Mouse (Mus musculus): Measurements from ENCODE around the gene Hnrnpr. TPM values are rescaled to one million over a fixed set of nuclear protein-coding genes. Genes with fewer than 3 reads are reported as not detected.

The Hnrnpr gene
- total and polyA plus RNA-seq, 2 experiments = 5.0 to 22.9 TPM

- H3K27ac ChIP-seq (replicated peaks; ENCODE audit: insufficient read depth, low read depth, low read length) = peak overlapping the region; percentile 80
- peak; percentile 84 for DNase-seq (ENCODE audit: extremely low read depth, low read depth, low spot score)
- H3K9ac ChIP-seq (ENCODE audit: low read depth, low read length) = no peak overlapping the region
- TF ChIP-seq POLR2A (IDR thresholded peaks at IDR 0.05; ENCODE audit: extremely low read depth, insufficient read depth, low read length) (no peak), CTCF (IDR thresholded peaks at IDR 0.05; ENCODE audit: low read depth, low read length) (no peak)
- H3K79me2 ChIP-seq (ENCODE audit: control insufficient read depth, insufficient read depth, low read length) = peaks cover 15% of the 10 kb centered on the region; the same call in 1 of the 2 replicates
- H3K27me3 ChIP-seq (ENCODE audit: control insufficient read depth, insufficient read depth, low read length) = no peaks in the 10 kb centered on the region
- peak overlapping the region; percentile 88; the same call in 1 of the 2 replicates for H3K4me3 ChIP-seq (ENCODE audit: insufficient read depth, low read depth, low read length)
- peaks cover 8% of the 10 kb centered on the region for H3K4me1 ChIP-seq (ENCODE audit: control insufficient read depth, insufficient read depth, low read length)
- H3K36me3 ChIP-seq (ENCODE audit: control insufficient read depth, insufficient read depth, low read length) = no peaks in the 10 kb centered on the region
- 2% methylated on average over 11 of the region's 11 CpGs for WGBS
Observed at GRCm38 (mm10) chr4:136309780-136310179, 962 bp upstream of the Hnrnpr start.

GRCm38 (mm10) chr4:136311042-136311999, 579 bp downstream of the Hnrnpr start:
- H3K27me3 ChIP-seq (ENCODE audit: control insufficient read depth, insufficient read depth, low read length) = no peaks in the 10 kb centered on the region
- TF ChIP-seq POLR2A (IDR thresholded peaks at IDR 0.05; ENCODE audit: extremely low read depth, insufficient read depth, low read length) = no peak
- TF ChIP-seq CTCF (IDR thresholded peaks at IDR 0.05; ENCODE audit: low read depth, low read length) = no peak
- peaks cover 2% of the 10 kb centered on the region; the same call in 1 of the 2 replicates for H3K36me3 ChIP-seq (ENCODE audit: control insufficient read depth, insufficient read depth, low read length)
- peak overlapping the region; percentile 91 for H3K27ac ChIP-seq (replicated peaks; ENCODE audit: insufficient read depth, low read depth, low read length)
- peaks cover 18% of the 10 kb centered on the region; the same call in 1 of the 2 replicates for H3K79me2 ChIP-seq (ENCODE audit: control insufficient read depth, insufficient read depth, low read length)
- DNase-seq (ENCODE audit: extremely low read depth, low read depth, low spot score) = peak; percentile 65
- under 1% methylated on average over 74 of the region's 81 CpGs for WGBS
- H3K4me1 ChIP-seq (ENCODE audit: control insufficient read depth, insufficient read depth, low read length) = peaks cover 8% of the 10 kb centered on the region
- H3K9ac ChIP-seq (ENCODE audit: low read depth, low read length) = peak overlapping the region; percentile 96
- peak overlapping the region; percentile 93 for H3K4me3 ChIP-seq (ENCODE audit: insufficient read depth, low read depth, low read length)

DNA sequence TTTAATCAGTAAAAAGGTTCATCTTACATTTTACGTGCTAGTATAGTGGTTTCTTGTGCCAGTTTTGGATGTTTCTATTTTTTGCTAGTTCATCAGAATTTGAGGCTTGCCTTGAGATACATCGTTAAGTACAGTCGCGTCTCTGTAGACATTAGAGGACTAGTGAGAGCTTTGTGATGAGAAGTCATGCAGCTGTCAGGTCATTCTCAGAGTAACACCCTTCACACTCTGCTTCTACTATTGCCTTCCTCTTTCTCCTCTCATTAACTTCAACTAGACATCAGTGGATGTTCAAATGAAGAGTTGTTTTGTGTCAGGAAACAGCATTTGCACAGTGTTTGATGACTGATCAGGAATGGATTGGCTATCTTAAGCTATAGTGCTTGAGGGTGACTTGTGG, 1.9 kb downstream of the Hnrnpr start:
- no peaks in the 10 kb centered on the region for H3K27me3 ChIP-seq (ENCODE audit: control insufficient read depth, insufficient read depth, low read length)
- no peak for DNase-seq (ENCODE audit: extremely low read depth, low read depth, low spot score)
- H3K27ac ChIP-seq (replicated peaks; ENCODE audit: insufficient read depth, low read depth, low read length) = no peak overlapping the region
- H3K4me1 ChIP-seq (ENCODE audit: control insufficient read depth, insufficient read depth, low read length) = peaks cover 8% of the 10 kb centered on the region
- peaks cover 18% of the 10 kb centered on the region; the same call in 1 of the 2 replicates for H3K79me2 ChIP-seq (ENCODE audit: control insufficient read depth, insufficient read depth, low read length)
- TF ChIP-seq CTCF (IDR thresholded peaks at IDR 0.05; ENCODE audit: low read depth, low read length) (no peak), POLR2A (IDR thresholded peaks at IDR 0.05; ENCODE audit: extremely low read depth, insufficient read depth, low read length) (no peak)
- peaks cover 9% of the 10 kb centered on the region for H3K36me3 ChIP-seq (ENCODE audit: control insufficient read depth, insufficient read depth, low read length)
- WGBS = 30% methylated on average over 4 of the region's 4 CpGs
- no peak overlapping the region for H3K9ac ChIP-seq (ENCODE audit: low read depth, low read length)
- no peak overlapping the region for H3K4me3 ChIP-seq (ENCODE audit: insufficient read depth, low read depth, low read length)

DNA sequence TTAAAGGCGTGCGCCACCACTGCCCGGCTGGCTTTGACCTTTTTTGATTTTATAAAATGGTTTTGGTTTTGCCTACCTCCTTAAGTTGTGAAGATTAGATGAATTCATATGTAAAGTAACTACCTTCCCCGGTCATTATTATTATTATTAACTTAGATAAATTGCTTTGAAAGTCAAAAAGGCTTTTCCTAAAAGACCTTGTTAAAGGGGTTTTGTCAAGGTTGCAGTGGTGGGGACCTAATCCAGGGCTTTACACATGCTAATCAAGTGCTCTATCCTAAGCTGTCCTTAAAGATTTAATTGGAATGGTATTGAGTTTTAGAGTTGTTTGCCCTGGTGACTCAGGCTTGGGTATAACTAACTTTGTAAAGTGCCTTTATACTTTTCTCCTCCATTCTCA, 6.9 kb downstream of the Hnrnpr start:
- no peak overlapping the region for H3K9ac ChIP-seq (ENCODE audit: low read depth, low read length)
- H3K79me2 ChIP-seq (ENCODE audit: control insufficient read depth, insufficient read depth, low read length) = peaks cover 16% of the 10 kb centered on the region; the same call in 1 of the 2 replicates
- TF ChIP-seq POLR2A (IDR thresholded peaks at IDR 0.05; ENCODE audit: extremely low read depth, insufficient read depth, low read length) (no peak), CTCF (IDR thresholded peaks at IDR 0.05; ENCODE audit: low read depth, low read length) (no peak)
- H3K4me3 ChIP-seq (ENCODE audit: insufficient read depth, low read depth, low read length) = no peak overlapping the region
- DNase-seq (ENCODE audit: extremely low read depth, low read depth, low spot score) = no peak
- 98% methylated on average over 4 of the region's 4 CpGs for WGBS
- no peaks in the 10 kb centered on the region for H3K27me3 ChIP-seq (ENCODE audit: control insufficient read depth, insufficient read depth, low read length)
- no peak overlapping the region for H3K27ac ChIP-seq (replicated peaks; ENCODE audit: insufficient read depth, low read depth, low read length)
- peaks cover 38% of the 10 kb centered on the region for H3K36me3 ChIP-seq (ENCODE audit: control insufficient read depth, insufficient read depth, low read length)
- peaks cover under 1% of the 10 kb centered on the region; the same call in 1 of the 2 replicates for H3K4me1 ChIP-seq (ENCODE audit: control insufficient read depth, insufficient read depth, low read length)

DNA sequence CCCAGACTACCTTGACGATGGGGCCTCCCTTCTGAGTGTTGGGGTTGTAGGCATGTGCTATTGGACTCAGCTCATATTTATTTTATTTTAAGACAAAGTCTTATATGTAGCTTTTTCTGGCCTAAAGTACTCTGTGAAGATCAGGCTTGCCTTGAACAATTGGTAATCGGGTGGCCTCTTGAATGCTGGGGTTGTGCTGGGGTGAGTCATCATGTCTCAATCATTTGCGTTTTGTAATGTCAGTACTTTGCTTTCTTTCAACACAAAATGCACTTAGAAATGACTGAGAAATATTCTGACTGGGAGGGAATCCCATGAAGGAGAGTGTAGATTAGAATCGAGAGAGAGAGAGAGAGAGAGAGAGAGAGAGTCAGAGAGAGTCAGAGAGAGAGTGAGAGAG, 9.3 kb downstream of the Hnrnpr start:
- Histone ChIP-seq H3K27me3 (ENCODE audit: control insufficient read depth, insufficient read depth, low read length) (no peaks in the 10 kb centered on the region), H3K4me1 (ENCODE audit: control insufficient read depth, insufficient read depth, low read length) (no peaks in the 10 kb centered on the region), H3K36me3 (ENCODE audit: control insufficient read depth, insufficient read depth, low read length) (peaks cover 48% of the 10 kb centered on the region), H3K27ac (replicated peaks; ENCODE audit: insufficient read depth, low read depth, low read length) (no peak overlapping the region), H3K79me2 (ENCODE audit: control insufficient read depth, insufficient read depth, low read length) (peaks cover 17% of the 10 kb centered on the region; the same call in 1 of the 2 replicates), H3K9ac (ENCODE audit: low read depth, low read length) (no peak overlapping the region), H3K4me3 (ENCODE audit: insufficient read depth, low read depth, low read length) (no peak overlapping the region)
- WGBS = 51% methylated on average over 4 of the region's 4 CpGs
- TF ChIP-seq CTCF (IDR thresholded peaks at IDR 0.05; ENCODE audit: low read depth, low read length) = no peak
- no peak for TF ChIP-seq POLR2A (IDR thresholded peaks at IDR 0.05; ENCODE audit: extremely low read depth, insufficient read depth, low read length)
- DNase-seq (ENCODE audit: extremely low read depth, low read depth, low spot score) = no peak

Measured in liver, adult 2 months (tissue).